Mouse (Mus musculus): ENCODE results near the gene Serpina3b.
"Not testable (repeated sequence)": the region's sequence is repeated elsewhere in the genome, so short reads cannot be mapped to it uniquely, and the experiment has no call there.

Serpina3b gene

GRCm38 (mm10) chr12:104127696-104128095, at the start of gene Serpina3b:
TSS of gene Serpina3b (plus strand) at chr12:104127996.
- no peak for DNase-seq

GRCm38 (mm10) chr12:104090119-104090518, 37.7 kb upstream of the Serpina3b start:
- DNase-seq, result no peak

- no peak for DNase-seq
These were observed 36.5 kb upstream of the Serpina3b start for GRCm38 (mm10) chr12:104091303-104091702.

- DNase-seq, result no peak
These were observed 27.0 kb upstream of the Serpina3b start, which contains the start of gene Serpina5 for GRCm38 (mm10) chr12:104100768-104101167. TSS of gene Serpina5 (plus strand) at chr12:104101113.

GRCm38 (mm10) chr12:104105847-104106246, 21.9 kb upstream of the Serpina3b start:
- no peak for DNase-seq

- no peak for DNase-seq
These were observed 20.9 kb upstream of the Serpina3b start for GRCm38 (mm10) chr12:104106919-104107318.

GRCm38 (mm10) chr12:104108507-104108906, 19.3 kb upstream of the Serpina3b start:
- DNase-seq, result no peak

- not testable (repeated sequence) for DNase-seq
These were observed 15.5 kb upstream of the Serpina3b start, which contains the start of gene Serpina3a for GRCm38 (mm10) chr12:104112333-104112732. TSS of gene Serpina3a (plus strand) at chr12:104112724.

DNA sequence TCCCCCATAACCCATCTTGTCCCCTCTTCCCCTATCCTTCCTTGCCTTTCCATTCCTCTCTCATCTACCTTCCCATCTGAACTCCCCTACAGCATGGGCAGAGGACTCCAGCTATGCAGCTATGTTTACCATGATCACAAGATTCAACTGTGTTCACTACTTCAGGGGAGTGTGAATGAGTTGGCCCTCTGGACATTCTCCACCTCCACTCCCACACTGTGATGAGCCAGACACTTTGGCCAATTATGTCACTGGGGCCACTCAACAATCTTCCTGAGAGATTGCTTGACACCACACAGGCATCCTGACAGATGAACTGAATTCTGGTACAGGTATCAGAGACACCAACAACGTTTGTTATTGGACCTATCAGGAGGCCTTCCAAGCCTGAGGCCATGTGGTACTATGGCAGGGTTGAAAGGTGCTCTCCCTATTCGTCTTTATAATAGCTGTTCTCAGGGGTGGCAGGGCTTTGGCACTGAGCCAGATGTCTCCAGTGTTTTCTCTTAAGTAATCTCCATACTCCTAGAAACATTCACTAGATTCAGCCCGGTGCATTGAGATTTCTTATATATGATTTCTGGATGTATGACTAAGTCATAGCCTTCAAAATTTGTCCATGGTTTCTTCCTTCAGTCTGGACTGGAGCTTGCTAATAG, 12.7 kb upstream of the Serpina3b start:
- no peak for DNase-seq

DNA sequence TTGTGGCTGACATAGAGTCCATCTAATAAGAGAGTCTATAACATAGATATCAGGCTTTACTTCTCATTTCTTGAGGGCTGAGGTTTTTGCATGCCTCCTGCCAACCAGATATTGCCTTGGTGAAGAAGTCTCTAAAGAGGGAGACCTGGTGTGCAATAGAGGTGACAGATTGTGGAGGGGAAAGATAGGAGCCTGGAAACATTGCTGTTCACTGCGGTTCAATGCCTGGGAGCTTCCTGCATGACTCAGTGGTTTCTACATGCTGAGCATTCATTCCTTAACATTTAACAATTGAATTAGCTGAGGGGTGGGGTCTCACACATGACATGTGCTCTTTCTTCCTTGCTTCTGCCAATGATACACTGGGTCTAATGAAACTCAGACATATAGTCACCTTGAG, 4.7 kb upstream of the Serpina3b start:
- no peak for DNase-seq

DNA sequence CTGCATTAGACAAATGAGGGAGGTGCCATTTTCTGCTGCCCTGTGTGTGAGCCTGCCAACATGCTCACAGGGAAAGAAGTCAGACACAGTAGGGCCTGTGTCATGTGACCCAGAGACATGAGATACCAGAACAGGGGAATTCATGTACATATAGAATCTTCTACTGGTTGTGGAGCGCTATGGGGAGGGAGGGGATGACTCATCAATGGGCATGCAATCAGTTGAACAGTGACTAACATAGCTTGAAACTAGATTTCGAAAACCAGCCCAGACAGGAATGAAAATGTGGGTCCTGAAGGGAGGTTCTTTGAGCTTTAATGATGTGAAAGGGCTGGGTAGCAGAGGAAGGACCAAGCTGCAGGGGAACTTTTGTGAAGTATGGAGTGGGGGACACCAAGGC, 3.8 kb upstream of the Serpina3b start:
- DNase-seq, result no peak

DNA sequence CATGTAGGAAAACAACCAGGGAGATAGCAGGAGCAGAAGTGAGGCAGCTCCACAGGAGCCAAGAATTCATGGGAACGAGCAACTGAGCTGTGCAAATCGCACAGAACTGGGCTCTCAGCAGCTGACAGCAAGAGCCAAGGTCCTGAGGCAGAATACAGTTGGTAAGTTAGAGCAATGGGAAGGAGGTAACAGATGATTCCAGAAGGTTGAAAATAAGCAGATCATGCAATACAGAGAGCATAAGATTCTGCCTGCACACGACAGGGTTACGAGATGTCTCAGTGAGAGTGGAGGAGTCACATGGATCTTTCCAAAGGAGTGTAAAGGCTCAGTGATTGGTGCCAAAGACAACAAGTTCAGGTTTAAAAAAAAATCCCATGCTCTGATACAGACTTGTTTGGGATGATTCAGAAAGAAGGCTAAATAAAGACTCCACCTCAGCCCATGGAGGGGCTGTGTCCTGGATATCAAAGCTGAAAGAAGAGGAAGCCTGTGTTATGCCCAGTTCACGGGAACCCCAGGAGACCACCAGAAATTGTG, 2.7 kb upstream of the Serpina3b start:
- DNase-seq, result no peak

DNA sequence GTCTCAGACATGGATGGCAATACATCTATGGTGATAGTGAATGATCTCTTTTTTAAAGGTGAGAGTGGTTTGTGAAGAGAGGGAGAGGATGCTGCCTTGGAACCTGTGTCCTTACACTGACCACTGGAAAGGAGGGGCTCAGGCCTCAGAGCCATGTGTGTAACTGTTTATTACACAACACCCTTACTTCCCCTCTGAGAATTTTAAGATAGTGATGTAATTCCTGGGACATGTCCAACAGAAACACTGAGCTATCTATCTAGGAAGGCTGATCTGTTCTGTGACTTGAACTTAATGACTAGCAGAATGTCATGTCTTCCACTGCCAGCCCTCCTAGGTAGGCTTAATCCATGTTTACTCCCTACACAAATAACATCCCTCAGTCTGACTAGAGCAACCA, 3.2 kb downstream of the Serpina3b start:
- no peak for DNase-seq

DNA sequence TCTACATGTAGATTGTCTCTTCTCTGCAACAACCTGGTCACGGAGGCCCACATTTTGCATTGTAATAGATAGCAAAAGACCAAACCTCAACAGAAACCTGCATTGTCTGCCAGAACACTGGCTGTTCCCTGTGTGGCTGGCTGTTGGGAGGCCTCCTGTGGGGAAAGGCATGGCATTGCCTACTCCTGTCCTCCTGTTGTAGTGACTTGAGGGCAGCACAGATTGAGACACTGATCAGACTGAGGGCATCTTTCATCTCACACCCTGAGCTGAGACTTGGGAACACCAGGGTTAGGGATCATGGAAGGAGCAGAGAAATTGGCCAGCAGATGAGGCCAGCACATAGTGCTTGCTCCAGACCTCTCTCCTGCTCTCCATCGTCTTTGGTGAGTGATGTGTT, 10.4 kb downstream of the Serpina3b start:
- no peak for DNase-seq

- no peak for DNase-seq
These were observed 12.8 kb downstream of the Serpina3b start for GRCm38 (mm10) chr12:104140543-104141103.

DNA sequence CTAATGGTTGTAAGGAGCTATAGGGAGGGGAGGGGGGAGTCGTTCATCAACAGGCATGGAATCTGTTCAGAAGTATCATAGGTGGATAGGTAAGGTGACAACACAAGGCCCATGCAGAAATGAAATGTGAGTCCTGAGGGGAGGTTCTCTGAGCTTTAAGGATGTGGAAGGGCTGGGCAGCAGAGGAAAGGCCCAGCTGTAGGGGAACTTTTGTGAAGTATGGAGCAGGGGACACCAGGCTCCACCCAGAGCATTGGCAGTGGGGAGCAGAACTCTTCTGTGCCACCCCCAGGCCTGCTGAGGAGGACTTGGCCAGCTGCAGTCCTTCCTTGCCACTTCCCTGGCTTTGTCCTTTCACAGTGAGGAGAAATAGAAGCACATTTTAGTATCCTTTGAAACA, 13.7 kb downstream of the Serpina3b start:
- DNase-seq, result no peak

DNA sequence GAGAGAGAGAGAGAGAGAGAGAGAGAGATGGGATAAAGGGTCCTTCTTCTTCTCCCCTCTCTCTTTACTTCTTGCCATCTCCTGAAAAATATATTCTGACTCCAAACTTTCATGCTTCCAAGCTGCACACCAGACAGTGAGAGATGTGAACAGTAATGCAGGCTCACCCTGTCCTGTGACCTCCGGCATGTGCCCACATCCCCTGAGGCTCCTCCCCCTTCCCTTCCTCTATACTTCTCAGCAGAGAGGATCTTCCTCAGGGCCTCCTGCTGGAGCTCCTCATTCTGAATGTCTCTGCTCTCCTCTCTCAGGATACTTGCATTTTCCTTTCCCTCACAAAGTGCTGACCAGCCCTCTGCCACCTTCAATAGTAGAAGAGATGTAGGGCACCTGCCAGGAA, 14.6 kb downstream of the Serpina3b start:
- DNase-seq, result no peak

DNA sequence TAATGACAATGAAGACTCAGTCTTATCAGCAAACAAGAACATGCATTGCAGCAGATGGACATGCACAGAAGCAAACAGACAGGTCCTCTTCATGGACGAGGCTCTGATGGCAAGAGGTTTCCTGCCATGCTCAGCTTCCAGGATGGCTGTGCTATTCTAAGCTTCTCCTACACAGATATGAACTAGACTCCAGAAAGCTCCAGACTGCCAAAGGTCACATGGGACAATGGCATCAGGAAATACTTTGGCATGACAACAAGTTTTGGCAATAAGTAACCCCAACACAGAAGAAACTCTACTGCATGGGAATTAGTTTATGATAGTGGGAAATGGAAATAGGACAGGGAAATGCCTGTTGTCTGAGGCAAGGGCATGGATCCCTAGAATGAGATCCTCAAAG, 15.5 kb downstream of the Serpina3b start:
- DNase-seq, result no peak

DNA sequence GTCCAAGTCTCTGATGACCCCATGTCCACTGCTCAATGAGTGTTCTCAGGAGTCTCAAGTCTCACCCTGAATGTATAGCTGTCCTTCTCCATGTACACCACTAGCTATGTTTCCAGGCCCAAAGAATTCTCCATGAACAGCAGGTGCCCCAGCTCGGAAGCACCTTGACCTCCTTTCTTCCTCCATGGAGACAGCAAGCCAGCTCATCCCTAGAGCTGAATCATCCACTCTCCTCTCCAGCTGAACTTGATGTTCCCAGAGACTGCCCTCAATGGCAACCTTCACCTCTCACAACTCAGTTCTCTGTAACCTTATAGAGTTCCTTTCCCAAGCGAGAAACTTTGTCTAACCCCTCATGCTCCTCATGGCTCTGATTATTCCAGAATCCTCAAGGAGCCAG, 17.8 kb downstream of the Serpina3b start:
- no peak for DNase-seq

- no peak for DNase-seq
These were observed 24.2 kb downstream of the Serpina3b start for GRCm38 (mm10) chr12:104151989-104152388.

GRCm38 (mm10) chr12:104153041-104153645, 25.3 kb downstream of the Serpina3b start:
- DNase-seq, result no peak

- no peak for DNase-seq
These were observed 25.9 kb downstream of the Serpina3b start, which contains the start of gene Serpina3c for GRCm38 (mm10) chr12:104153656-104154055. TSS of gene Serpina3c (minus strand) at chr12:104153870.

GRCm38 (mm10) chr12:104174747-104175146, 47.0 kb downstream of the Serpina3b start:
- no peak for DNase-seq

- DNase-seq, result no peak
These were observed 47.8 kb downstream of the Serpina3b start for GRCm38 (mm10) chr12:104175636-104176035.

All from thymus, adult 18-20 months (tissue).